Mouse (Mus musculus) forebrain, embryonic 13.5 days (tissue): Measurements from ENCODE around the gene Gm1043. TPM values are rescaled to one million over a fixed set of nuclear protein-coding genes. Genes with fewer than 3 reads are reported as not detected.

ENCODE experiments used
- ATAC-seq: fragments of 200-750 bp; cut with Nextera tagmentation; 2 replicates; pipeline ENCODE4 v1.8.0; 2017
- H3K27ac ChIP-seq: fragments of 300-500 bp; sonication (generic); 2 replicates; pipeline ENCODE4 v1.5.1; 2015; ENCODE audit warnings: inconsistent platforms, mild to moderate bottlenecking, moderate library complexity
- H3K27me3 ChIP-seq: fragments of 300-500 bp; sonication (generic); 2 replicates; pipeline ENCODE4 v1.6.1; 2015; ENCODE audit warnings: mild to moderate bottlenecking, inconsistent platforms
- H3K36me3 ChIP-seq: fragments of 300-500 bp; sonication (generic); 2 replicates; pipeline ENCODE4 v1.6.1; 2015; ENCODE audit warnings: mild to moderate bottlenecking, inconsistent platforms; ENCODE audit not compliant: poor library complexity, severe bottlenecking
- H3K4me1 ChIP-seq: fragments of 300-500 bp; sonication (generic); 2 replicates; pipeline ENCODE4 v1.6.1; 2015; ENCODE audit warnings: inconsistent platforms
- H3K4me2 ChIP-seq: fragments of 300-500 bp; sonication (generic); 2 replicates; pipeline ENCODE4 v1.6.1; 2015; ENCODE audit warnings: inconsistent platforms, mild to moderate bottlenecking, moderate library complexity
- H3K4me3 ChIP-seq: fragments of 300-500 bp; sonication (generic); 2 replicates; pipeline ENCODE4 v1.5.1; 2015; ENCODE audit warnings: mild to moderate bottlenecking, inconsistent platforms
- H3K9ac ChIP-seq: fragments of 300-500 bp; sonication (generic); 2 replicates; pipeline ENCODE4 v1.6.1; 2015; ENCODE audit warnings: mild to moderate bottlenecking, inconsistent platforms
- H3K9me3 ChIP-seq: fragments of 300-500 bp; sonication (generic); replicated peaks from 2 replicates; pipeline ENCODE4 v1.6.1; 2016; ENCODE audit warnings: inconsistent platforms
- WGBS: fragments of 180-500 bp; shearing (Covaris S2); methylation state at CpG from one replicate; pipeline ENCODE4 v1.1.7; 2015; 5-methylcytosine and 5-hydroxymethylcytosine counted together
- polyA plus RNA-seq: library from polyadenylated mRNA; unstranded; fragments of >200 nt; fragmentation: Nextera tagmentation; extraction: Ambion mirVana; gene quantifications from 2 replicates; pipeline ENCODE4 v1.2.1, GENCODE M21; 2015

Gene Gm1043
- polyA plus RNA-seq, 1 experiment from 2014 or later = 0.40 TPM

GRCm38 (mm10) chr5:37214614-37215013 lies 129.4 kb downstream of the Gm1043 start:
- WGBS = 82% methylated on average over 6 of the region's 6 CpGs
- no peak overlapping the region for H3K9ac ChIP-seq
- no peaks in the 10 kb centered on the region; the same call in 1 of the 2 replicates for H3K27me3 ChIP-seq
- H3K4me3 ChIP-seq = no peak overlapping the region
- ATAC-seq = no peak
- H3K4me1 ChIP-seq = no peaks in the 10 kb centered on the region
- no peaks in the 10 kb centered on the region for H3K36me3 ChIP-seq
- no peaks in the 10 kb centered on the region for H3K9me3 ChIP-seq
- H3K27ac ChIP-seq = no peak overlapping the region
- H3K4me2 ChIP-seq = no peak overlapping the region

- WGBS = 89% methylated on average over 7 of the region's 7 CpGs
- no peaks in the 10 kb centered on the region for H3K9me3 ChIP-seq
- H3K36me3 ChIP-seq = no peaks in the 10 kb centered on the region
- no peaks in the 10 kb centered on the region for H3K4me1 ChIP-seq
- no peak overlapping the region for H3K9ac ChIP-seq
- no peak overlapping the region for H3K4me2 ChIP-seq
- H3K4me3 ChIP-seq = no peak overlapping the region
- ATAC-seq = no peak
- no peaks in the 10 kb centered on the region; the same call in 1 of the 2 replicates for H3K27me3 ChIP-seq
- H3K27ac ChIP-seq = no peak overlapping the region
Observed at GRCm38 (mm10) chr5:37215276-37215675, 130.1 kb downstream of the Gm1043 start.

- Histone ChIP-seq H3K27me3 (peaks cover 3% of the 10 kb centered on the region; the same call in 1 of the 2 replicates), H3K27ac (no peak overlapping the region), H3K36me3 (no peaks in the 10 kb centered on the region), H3K9me3 (no peaks in the 10 kb centered on the region), H3K4me1 (peaks cover 10% of the 10 kb centered on the region), H3K4me3 (no peak overlapping the region), H3K9ac (no peak overlapping the region), H3K4me2 (no peak overlapping the region)
- no peak for ATAC-seq
- 48% methylated on average over 5 of the region's 5 CpGs for WGBS
Observed at GRCm38 (mm10) chr5:37219615-37220014, 134.4 kb downstream of the Gm1043 start.

- Histone ChIP-seq H3K27ac (no peak overlapping the region), H3K36me3 (no peaks in the 10 kb centered on the region), H3K4me1 (peaks cover 10% of the 10 kb centered on the region), H3K9me3 (no peaks in the 10 kb centered on the region), H3K4me3 (no peak overlapping the region), H3K27me3 (peaks cover 3% of the 10 kb centered on the region; the same call in 1 of the 2 replicates), H3K4me2 (no peak overlapping the region), H3K9ac (no peak overlapping the region)
- 85% methylated on average over 5 of the region's 5 CpGs for WGBS
- ATAC-seq = no peak
Observed at GRCm38 (mm10) chr5:37220575-37220974, 135.4 kb downstream of the Gm1043 start.

GRCm38 (mm10) chr5:37221563-37221962 lies 136.4 kb downstream of the Gm1043 start:
- Histone ChIP-seq H3K36me3 (no peaks in the 10 kb centered on the region), H3K27ac (no peak overlapping the region), H3K9me3 (no peaks in the 10 kb centered on the region), H3K9ac (no peak overlapping the region), H3K4me3 (no peak overlapping the region), H3K4me1 (peaks cover 10% of the 10 kb centered on the region), H3K27me3 (peaks cover 3% of the 10 kb centered on the region; the same call in 1 of the 2 replicates), H3K4me2 (no peak overlapping the region)
- 39% methylated on average over 6 of the region's 6 CpGs for WGBS
- ATAC-seq = no peak

GRCm38 (mm10) chr5:37222316-37222715 lies 137.1 kb downstream of the Gm1043 start:
- 54% methylated on average over 8 of the region's 8 CpGs for WGBS
- Histone ChIP-seq H3K9ac (no peak overlapping the region), H3K4me1 (peaks cover 10% of the 10 kb centered on the region)

GRCm38 (mm10) chr5:37225708-37226107 lies 140.5 kb downstream of the Gm1043 start:
- Histone ChIP-seq H3K4me1 (peaks cover 10% of the 10 kb centered on the region), H3K27ac (no peak overlapping the region), H3K27me3 (peaks cover 3% of the 10 kb centered on the region; the same call in 1 of the 2 replicates), H3K36me3 (no peaks in the 10 kb centered on the region), H3K9me3 (no peaks in the 10 kb centered on the region), H3K9ac (no peak overlapping the region), H3K4me2 (no peak overlapping the region), H3K4me3 (no peak overlapping the region)
- ATAC-seq = no peak
- WGBS = 90% methylated on average over 1 of the region's 1 CpGs

More at GRCm38 (mm10) chr5:37222316-37222715, 137.1 kb downstream of the Gm1043 start:
- Histone ChIP-seq H3K36me3 (no peaks in the 10 kb centered on the region), H3K27ac (no peak overlapping the region), H3K9me3 (no peaks in the 10 kb centered on the region), H3K27me3 (peaks cover 3% of the 10 kb centered on the region; the same call in 1 of the 2 replicates), H3K4me3 (no peak overlapping the region), H3K4me2 (no peak overlapping the region)
- ATAC-seq = no peak

GRCm38 (mm10) chr5:37227956-37228680 lies 142.9 kb downstream of the Gm1043 start:
- no peak overlapping the region for H3K4me3 ChIP-seq
- no peak overlapping the region for H3K9ac ChIP-seq
- no peak for ATAC-seq
- H3K27me3 ChIP-seq = no peaks in the 10 kb centered on the region; the same call in 1 of the 2 replicates
- H3K4me1 ChIP-seq = no peaks in the 10 kb centered on the region
- 68% methylated on average over 6 of the region's 6 CpGs for WGBS
- no peak overlapping the region for H3K4me2 ChIP-seq
- no peak overlapping the region for H3K27ac ChIP-seq
- no peaks in the 10 kb centered on the region for H3K9me3 ChIP-seq
- H3K36me3 ChIP-seq = no peaks in the 10 kb centered on the region

GRCm38 (mm10) chr5:37228894-37229293 lies 143.7 kb downstream of the Gm1043 start:
- WGBS = 74% methylated on average over 7 of the region's 7 CpGs
- Histone ChIP-seq H3K27me3 (peaks cover 5% of the 10 kb centered on the region; the same call in 1 of the 2 replicates), H3K9me3 (no peaks in the 10 kb centered on the region), H3K36me3 (no peaks in the 10 kb centered on the region), H3K4me1 (no peaks in the 10 kb centered on the region), H3K4me3 (no peak overlapping the region), H3K9ac (no peak overlapping the region), H3K4me2 (no peak overlapping the region), H3K27ac (no peak overlapping the region)
- no peak for ATAC-seq

- Histone ChIP-seq H3K27ac (no peak overlapping the region), H3K27me3 (peaks cover 23% of the 10 kb centered on the region), H3K9me3 (no peaks in the 10 kb centered on the region), H3K9ac (no peak overlapping the region), H3K4me1 (no peaks in the 10 kb centered on the region), H3K4me2 (no peak overlapping the region), H3K36me3 (no peaks in the 10 kb centered on the region), H3K4me3 (no peak overlapping the region)
- peak; percentile 21; the same call in 1 of the 2 replicates for ATAC-seq
- 46% methylated on average over 9 of the region's 9 CpGs for WGBS
Observed at GRCm38 (mm10) chr5:37233010-37233557, 147.9 kb downstream of the Gm1043 start.

GRCm38 (mm10) chr5:37238654-37239053 lies 153.5 kb downstream of the Gm1043 start:
- Histone ChIP-seq H3K9me3 (no peaks in the 10 kb centered on the region), H3K4me2 (no peak overlapping the region), H3K4me3 (no peak overlapping the region), H3K9ac (no peak overlapping the region), H3K4me1 (peaks cover 27% of the 10 kb centered on the region), H3K36me3 (no peaks in the 10 kb centered on the region), H3K27ac (no peak overlapping the region), H3K27me3 (peaks cover 66% of the 10 kb centered on the region)
- no peak for ATAC-seq
- WGBS = 33% methylated on average over 2 of the region's 2 CpGs

- no peak overlapping the region for H3K9ac ChIP-seq
- H3K4me3 ChIP-seq = no peak overlapping the region
- no peaks in the 10 kb centered on the region for H3K36me3 ChIP-seq
- H3K27me3 ChIP-seq = peaks cover 72% of the 10 kb centered on the region
- no peak overlapping the region for H3K27ac ChIP-seq
- H3K9me3 ChIP-seq = no peaks in the 10 kb centered on the region
- peaks cover 46% of the 10 kb centered on the region for H3K4me1 ChIP-seq
- 3% methylated on average over 5 of the region's 5 CpGs for WGBS
- no peak overlapping the region for H3K4me2 ChIP-seq
- no peak for ATAC-seq
Observed at GRCm38 (mm10) chr5:37240550-37240949, 155.4 kb downstream of the Gm1043 start.
